Mouse (Mus musculus) lung, adult 2 months (tissue): Measurements from ENCODE around the gene Immp2l.

Source experiments
- CTCF ChIP-seq: fragments of 200-500 bp; IDR thresholded peaks from 2 replicates; pipeline ENCODE4 v1.5.1; 2011; ENCODE audit warnings: mild to moderate bottlenecking, low read length, control low read depth; ENCODE audit not compliant: insufficient read depth
- POLR2A ChIP-seq: fragments of 200-500 bp; IDR thresholded peaks from 2 replicates; pipeline ENCODE4 v1.6.1; 2011; ENCODE audit warnings: low read depth, mild to moderate bottlenecking, control low read depth, low read length, borderline replicate concordance; ENCODE audit errors: extremely low read depth

DNA sequence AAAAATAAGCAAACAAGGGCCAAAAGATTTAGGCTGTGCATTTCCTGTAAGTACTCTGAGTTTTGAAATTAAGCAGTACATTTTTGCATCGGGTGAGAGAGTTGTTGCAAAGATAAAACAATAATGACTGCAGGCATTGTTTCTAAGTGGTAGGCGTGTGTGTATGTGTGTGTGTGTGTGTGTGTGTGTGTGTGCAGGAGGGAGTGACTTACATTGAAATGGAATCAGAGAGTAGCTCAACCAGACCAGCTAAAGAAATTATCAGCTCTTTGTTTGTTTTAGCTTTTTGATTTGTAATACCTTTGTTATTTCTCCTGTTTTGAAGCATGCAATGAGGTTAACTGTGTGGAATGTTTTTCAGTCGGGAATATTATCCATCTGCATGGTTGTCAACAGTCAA lies 378.0 kb downstream of the Immp2l start:
- TF ChIP-seq POLR2A, result no peak
- no peak for TF ChIP-seq CTCF
